Mouse (Mus musculus) megakaryocyte, embryonic 14.5 days (primary cell): ENCODE measurements around the gene Fbxw11. TPM values are rescaled to one million over a fixed set of nuclear protein-coding genes. Genes with fewer than 3 reads are reported as not detected.
A peak's percentile ranks its signal among the peaks of the same experiment; 100 is the strongest.

ENCODE experiments used
- H3K27me3 ChIP-seq: replicated peaks from 2 replicates; pipeline ENCODE3; 2012; ENCODE audit warnings: inconsistent platforms
- H3K36me3 ChIP-seq: replicated peaks from 2 replicates; pipeline ENCODE3; 2012; ENCODE audit warnings: low read length, inconsistent platforms, mixed read lengths
- H3K4me1 ChIP-seq: 2 replicates; pipeline ENCODE4 v1.6.1; 2012; ENCODE audit warnings: inconsistent platforms
- H3K4me3 ChIP-seq: replicated peaks from 2 replicates; pipeline ENCODE3; 2012; ENCODE audit warnings: moderate library complexity, mild to moderate bottlenecking, inconsistent platforms
- H3K9me3 ChIP-seq: 2 replicates; pipeline ENCODE4 v1.6.1; 2012; ENCODE audit warnings: inconsistent platforms
- FLI1 ChIP-seq: IDR thresholded peaks from 2 replicates; pipeline ENCODE4 v1.6.1; 2012; ENCODE audit warnings: low read length, inconsistent platforms, mixed read lengths
- GATA1 ChIP-seq: IDR thresholded peaks from 3 replicates; pipeline ENCODE4 v1.6.1; 2012; ENCODE audit warnings: mixed read lengths, low read length, inconsistent platforms, borderline replicate concordance
- polyA plus RNA-seq: library from polyadenylated mRNA; stranded (reverse); fragments of >175 nt; gene quantifications from 2 replicates; pipeline ENCODE4 v1.2.3, GENCODE M21; 2012; ENCODE audit warnings: low replicate concordance; ENCODE audit not compliant: insufficient read depth

The Fbxw11 gene
- polyA plus RNA-seq, 1 experiment, result 13.1 TPM

DNA sequence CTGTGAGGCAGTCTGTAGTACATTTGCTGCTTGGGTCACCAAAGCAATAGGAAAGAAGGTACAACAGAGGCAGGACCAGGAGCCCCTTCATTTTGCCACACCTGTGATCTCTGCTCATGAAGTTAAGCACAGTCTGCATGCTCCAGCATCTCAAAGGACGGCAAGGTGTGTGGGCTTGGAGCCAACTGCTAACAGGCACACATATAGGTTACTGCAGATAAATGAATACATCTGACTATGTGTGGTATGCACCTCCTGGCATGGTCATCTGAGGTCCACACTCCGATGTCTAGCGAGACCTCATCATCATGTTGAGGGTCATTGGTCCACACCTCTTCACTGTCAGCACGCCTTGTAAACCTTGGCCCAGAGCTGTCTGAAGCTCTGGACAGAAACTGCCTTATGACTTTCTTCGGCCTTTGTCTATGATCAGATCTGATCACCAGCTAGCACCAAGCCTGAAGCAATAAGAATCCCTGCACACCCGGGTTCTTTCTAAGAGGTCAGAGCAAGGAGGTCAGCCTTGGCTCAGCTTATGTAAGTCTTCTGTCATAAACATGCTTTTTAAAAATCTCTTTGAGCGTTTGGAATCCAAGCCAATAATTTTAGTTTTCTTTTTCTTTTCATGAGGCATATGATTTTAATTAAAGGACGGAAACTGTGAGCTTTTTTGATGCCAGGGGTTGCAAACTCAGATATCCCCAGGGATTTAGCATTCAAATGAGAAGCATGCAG lies 3.8 kb upstream of the Fbxw11 start:
- Histone ChIP-seq H3K27me3 (no peaks in the 10 kb centered on the region), H3K9me3 (no peaks in the 10 kb centered on the region), H3K36me3 (peaks cover 11% of the 10 kb centered on the region), H3K4me1 (peaks cover 62% of the 10 kb centered on the region), H3K4me3 (peak overlapping the region; percentile 60)
- TF ChIP-seq GATA1 (no peak), FLI1 (no peak)

DNA sequence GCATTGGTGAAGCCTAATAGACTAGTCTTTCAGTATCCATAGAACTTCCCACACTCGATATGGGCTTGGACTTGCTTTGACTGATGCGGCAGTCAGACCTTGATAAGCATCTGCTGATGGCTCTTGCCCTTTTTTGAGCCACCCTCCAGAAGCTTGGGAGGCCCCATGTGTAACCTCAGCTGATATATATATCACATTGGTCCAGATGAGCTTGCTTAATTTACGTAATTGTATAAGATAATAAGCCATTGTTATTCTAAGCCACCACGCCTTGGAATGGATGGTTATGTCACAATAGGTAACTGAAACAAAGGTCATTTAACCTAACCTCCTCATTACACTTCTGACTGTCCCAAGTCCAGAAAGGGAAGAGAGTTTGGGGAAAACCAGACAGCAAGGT lies 1.9 kb upstream of the Fbxw11 start:
- no peaks in the 10 kb centered on the region for H3K9me3 ChIP-seq
- H3K27me3 ChIP-seq, result no peaks in the 10 kb centered on the region
- H3K4me3 ChIP-seq, result no peak overlapping the region
- H3K4me1 ChIP-seq, result peaks cover 58% of the 10 kb centered on the region
- TF ChIP-seq FLI1 (no peak), GATA1 (no peak)
- peaks cover 11% of the 10 kb centered on the region for H3K36me3 ChIP-seq

DNA sequence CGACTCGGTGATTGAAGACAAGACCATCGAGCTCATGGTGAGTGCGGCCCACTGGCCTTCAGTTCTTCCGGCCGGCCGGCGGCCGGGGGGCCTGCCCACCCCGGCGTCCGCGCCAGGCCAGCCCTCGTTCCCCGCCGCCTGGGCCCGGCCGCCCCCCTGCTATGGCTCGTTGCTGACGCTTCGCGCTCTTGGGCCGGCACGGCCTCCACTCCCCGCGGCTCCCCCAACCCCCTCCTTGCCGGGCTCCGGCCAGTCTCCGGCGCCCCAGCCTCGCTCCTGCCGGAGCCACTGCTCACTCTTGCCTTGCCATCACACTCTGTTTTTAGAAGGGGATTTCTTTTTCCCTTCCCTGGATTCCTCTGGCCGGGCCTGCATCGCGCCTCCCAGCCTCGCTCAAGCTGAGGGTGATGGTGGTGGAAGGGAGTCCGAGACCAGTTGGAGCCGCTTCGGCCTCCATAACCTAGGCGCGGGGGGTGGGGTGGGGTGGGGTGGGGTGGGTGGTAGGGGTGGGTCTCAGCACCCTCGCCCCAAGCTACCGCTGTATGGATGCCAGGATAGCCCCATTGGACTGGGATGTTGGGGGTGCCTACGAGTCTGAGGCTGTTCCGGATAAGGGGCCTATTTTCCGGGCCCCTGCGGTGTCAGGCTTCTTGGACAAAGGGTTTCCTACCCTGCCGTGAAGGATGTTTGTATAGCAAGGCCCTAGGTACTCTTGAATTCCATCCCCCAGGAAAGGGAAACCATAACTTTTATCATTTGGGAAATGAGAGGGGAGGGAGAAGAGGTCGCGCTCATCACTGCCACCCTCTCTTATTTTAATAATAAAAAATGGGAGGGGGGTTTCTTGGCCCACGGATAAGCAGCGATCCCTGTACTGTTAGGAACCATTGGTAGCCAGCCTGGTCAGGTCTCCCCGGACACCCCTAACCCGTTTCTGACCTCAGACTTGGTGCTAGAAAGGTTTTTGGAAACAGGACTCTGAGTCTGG lies 669 bp downstream of the Fbxw11 start:
- TF ChIP-seq FLI1 (no peak), GATA1 (no peak)
- H3K9me3 ChIP-seq, result no peaks in the 10 kb centered on the region
- peaks cover 18% of the 10 kb centered on the region for H3K36me3 ChIP-seq
- peaks cover 60% of the 10 kb centered on the region for H3K4me1 ChIP-seq
- H3K27me3 ChIP-seq, result no peaks in the 10 kb centered on the region
- H3K4me3 ChIP-seq, result peak overlapping the region; percentile 97

DNA sequence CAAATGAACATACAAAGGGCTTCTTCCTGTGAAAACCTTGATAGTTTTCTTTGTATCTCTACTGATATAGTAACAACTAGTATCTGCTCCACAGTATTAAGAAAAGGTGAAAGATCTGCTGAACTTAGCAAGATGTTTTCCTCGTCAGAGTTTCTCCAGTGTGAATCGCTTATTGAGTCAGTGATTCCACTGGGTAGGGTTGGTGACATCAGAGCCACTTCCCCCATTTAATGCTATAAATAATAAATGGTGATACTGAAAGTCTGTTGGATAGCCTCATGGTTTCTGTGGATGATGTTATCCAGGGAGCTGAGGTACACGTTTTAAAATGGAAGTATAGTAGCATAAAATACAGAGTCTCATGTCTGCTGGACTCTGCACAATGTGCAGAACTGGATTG lies 1.5 kb downstream of the Fbxw11 start:
- peaks cover 61% of the 10 kb centered on the region for H3K4me1 ChIP-seq
- no peaks in the 10 kb centered on the region for H3K27me3 ChIP-seq
- no peaks in the 10 kb centered on the region for H3K9me3 ChIP-seq
- peak overlapping the region; percentile 97 for H3K4me3 ChIP-seq
- no peak for TF ChIP-seq FLI1
- TF ChIP-seq GATA1, result no peak
- H3K36me3 ChIP-seq, result peaks cover 17% of the 10 kb centered on the region

DNA sequence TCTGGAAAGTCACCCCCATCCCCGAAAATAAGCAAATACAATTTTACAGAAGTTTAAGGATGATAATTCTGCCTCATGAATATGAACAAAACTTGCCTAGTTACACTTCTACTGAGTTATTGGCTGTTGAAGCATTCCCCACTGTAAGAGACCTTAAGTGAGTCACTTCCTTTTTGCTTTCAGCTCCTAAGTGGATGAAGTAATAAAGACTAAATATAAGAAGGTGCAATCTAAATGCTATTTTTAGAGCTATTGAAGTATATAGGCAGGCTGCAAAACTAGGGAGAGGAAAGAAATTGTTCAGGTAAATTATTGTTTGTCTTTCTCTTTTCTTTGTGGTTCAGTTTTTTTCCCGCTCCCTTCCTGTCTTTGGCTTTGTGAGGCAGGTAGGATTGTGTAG lies 4.7 kb downstream of the Fbxw11 start:
- H3K4me1 ChIP-seq, result peaks cover 72% of the 10 kb centered on the region
- no peak for TF ChIP-seq GATA1
- TF ChIP-seq FLI1, result no peak
- H3K27me3 ChIP-seq, result no peaks in the 10 kb centered on the region
- no peak overlapping the region for H3K4me3 ChIP-seq
- H3K9me3 ChIP-seq, result no peaks in the 10 kb centered on the region
- H3K36me3 ChIP-seq, result peaks cover 9% of the 10 kb centered on the region

DNA sequence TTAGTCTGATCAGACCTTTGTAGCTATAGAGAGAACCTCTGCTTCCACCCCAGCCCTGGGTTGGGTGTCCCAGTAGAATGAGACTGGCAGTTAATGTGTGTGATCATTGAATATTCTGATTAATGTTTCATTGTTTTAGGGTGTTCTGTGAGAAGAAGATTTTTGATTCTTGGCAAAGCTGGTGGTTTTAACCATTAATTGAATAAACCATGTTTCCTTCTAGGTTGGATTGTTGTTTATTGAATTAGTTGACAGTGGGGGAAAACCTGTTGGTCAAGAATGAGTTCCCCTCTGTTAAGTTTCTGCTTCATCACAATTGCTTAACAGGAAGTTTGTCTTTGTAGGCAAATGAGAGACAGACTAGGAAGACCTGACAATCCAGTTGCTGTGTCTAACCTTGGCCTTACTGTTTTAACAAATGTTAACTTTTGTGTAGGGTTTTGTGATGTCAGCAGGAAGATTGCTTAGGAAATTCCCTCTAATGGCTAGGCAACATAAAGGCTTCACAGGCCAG lies 7.8 kb downstream of the Fbxw11 start:
- Histone ChIP-seq H3K4me3 (no peak overlapping the region), H3K9me3 (no peaks in the 10 kb centered on the region), H3K36me3 (peaks cover 38% of the 10 kb centered on the region), H3K4me1 (peaks cover 95% of the 10 kb centered on the region), H3K27me3 (no peaks in the 10 kb centered on the region)
- TF ChIP-seq FLI1 (no peak), GATA1 (no peak)

DNA sequence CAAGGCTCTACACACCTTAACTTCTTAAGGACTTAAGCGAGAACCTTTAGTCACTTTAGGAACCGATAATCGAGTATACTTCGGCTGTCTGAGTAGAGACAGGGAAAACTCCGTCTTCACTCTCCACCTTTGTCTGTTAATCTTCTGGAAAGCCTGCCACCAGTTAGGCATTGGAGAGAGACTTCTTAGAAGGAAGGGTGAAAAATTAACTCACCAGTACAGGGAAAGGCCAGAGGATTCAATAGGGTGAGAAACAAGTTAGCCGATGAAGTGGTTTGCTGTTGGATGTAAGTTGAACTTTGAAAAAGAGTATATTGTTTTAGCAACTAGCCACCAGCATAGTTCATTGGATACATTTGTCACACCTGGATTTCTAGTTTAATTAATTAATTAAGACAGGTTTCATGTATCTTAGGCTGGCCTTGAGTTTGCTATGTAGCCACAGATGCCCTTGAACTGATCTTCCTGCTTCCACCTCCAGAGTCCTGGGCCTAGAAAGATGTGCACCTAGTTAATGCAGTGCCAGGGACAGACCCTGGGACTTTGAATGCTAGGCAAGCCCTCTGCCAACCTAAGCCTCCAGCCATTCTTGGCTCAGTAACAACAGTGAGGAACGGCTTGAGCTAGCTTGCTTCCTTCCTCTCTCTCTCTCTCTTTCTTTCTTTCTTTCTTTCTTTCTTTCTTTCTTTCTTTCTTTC lies 8.5 kb downstream of the Fbxw11 start:
- no peak overlapping the region for H3K4me3 ChIP-seq
- H3K9me3 ChIP-seq, result no peaks in the 10 kb centered on the region
- TF ChIP-seq FLI1 (no peak), GATA1 (no peak)
- no peaks in the 10 kb centered on the region for H3K27me3 ChIP-seq
- H3K36me3 ChIP-seq, result peaks cover 45% of the 10 kb centered on the region
- peaks cover 94% of the 10 kb centered on the region for H3K4me1 ChIP-seq

DNA sequence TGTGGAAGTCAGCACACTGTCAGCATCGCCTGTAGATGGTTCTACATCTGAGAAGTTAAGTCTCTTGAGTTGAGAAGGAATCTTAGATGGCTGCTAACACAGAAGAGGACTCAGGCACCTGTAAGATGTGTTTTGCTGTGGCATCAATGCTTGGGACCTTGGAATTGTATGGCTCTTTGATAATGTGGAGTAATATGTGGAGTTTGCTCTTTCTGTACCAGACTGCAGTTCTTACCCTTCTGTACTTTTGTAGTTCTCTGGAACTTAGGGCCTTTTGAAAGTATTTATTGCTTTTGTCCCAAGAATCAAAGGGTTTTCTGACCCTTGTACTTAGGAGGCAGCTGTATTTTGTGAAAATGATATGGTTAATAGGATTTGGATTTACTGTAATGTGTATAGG lies 9.2 kb downstream of the Fbxw11 start:
- Histone ChIP-seq H3K36me3 (peaks cover 48% of the 10 kb centered on the region), H3K27me3 (no peaks in the 10 kb centered on the region), H3K4me3 (no peak overlapping the region), H3K4me1 (peaks cover 92% of the 10 kb centered on the region), H3K9me3 (no peaks in the 10 kb centered on the region)
- TF ChIP-seq GATA1 (no peak), FLI1 (no peak)

DNA sequence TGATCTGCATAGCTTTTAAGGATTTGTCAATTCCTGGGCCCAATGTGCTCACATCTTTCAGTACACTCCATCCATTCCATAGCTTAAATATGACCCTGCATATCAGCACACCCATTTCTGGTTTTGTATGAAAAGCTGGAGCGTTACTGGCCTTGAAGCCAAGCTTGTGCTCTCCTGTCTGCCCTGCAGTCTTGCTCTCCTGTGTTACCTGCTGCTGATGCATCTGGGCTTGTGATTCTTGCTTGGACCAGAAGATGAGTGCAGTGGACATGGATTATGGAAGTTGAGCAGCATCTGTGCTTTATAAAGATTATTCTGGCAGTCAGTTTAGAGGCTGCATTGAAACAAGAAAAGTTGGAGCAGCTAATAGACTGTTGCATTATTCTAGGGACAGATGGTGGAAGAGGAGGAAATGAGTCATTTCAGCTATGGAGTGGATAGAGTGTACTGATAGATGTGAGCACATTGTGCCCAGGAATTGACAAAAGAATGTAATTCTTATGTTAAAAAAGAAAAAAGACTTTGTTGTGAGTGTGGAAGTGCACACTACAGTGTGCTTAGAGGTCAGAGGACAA lies 19.6 kb downstream of the Fbxw11 start:
- TF ChIP-seq FLI1 (no peak), GATA1 (no peak)
- Histone ChIP-seq H3K27me3 (no peaks in the 10 kb centered on the region), H3K9me3 (no peaks in the 10 kb centered on the region), H3K4me3 (peak overlapping the region; percentile 83), H3K36me3 (peaks cover 35% of the 10 kb centered on the region), H3K4me1 (peaks cover 75% of the 10 kb centered on the region)

DNA sequence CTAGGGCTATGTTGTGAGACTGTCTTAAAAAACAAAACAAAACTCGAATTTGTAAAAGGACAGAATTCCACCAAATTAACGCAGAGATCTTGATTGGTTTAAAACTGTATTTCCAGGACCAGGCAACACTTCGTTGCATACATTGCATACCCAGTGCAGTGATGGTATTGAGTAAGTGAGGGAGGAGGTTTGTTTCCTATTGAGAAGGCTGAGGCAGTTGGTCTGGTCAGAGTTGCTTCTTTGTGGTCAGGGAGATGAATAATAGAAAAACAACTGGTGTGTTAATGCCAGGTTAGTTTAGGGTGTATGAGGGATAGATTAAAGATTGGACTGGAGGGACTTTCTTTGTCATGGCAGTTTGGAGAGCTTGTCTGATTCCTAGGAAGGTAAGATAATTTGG lies 23.1 kb downstream of the Fbxw11 start:
- Histone ChIP-seq H3K4me1 (peaks cover 86% of the 10 kb centered on the region), H3K27me3 (no peaks in the 10 kb centered on the region), H3K36me3 (peaks cover 39% of the 10 kb centered on the region), H3K9me3 (no peaks in the 10 kb centered on the region), H3K4me3 (no peak overlapping the region)
- TF ChIP-seq GATA1 (no peak), FLI1 (no peak)
